Mouse (Mus musculus) testis, postnatal 14 days (tissue): ENCODE measurements around the gene Prim2.

Source experiments
- DNase-seq: peaks from one replicate; pipeline ENCODE4 v3.0.0; 2021; ENCODE audit warnings: low spot score

Prim2 gene

DNA sequence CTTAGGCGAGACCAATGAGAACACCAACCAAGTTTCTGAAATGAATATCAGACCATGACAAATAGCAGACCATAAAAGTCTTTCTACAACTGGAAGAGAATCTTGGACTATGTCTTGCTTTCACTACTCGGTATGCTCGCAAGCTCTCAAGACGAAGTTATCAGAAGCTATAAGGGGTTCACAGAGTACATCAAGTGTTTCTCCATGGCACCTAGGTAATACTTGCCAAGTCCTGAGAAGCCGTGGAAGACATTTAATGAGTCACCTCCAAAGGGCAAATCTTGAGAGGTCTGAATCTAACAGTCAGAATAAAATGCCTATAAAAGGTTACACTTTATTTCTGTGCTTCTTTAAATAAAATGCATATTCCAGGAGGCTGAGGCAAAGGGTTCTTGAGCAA lies 181.2 kb downstream of the Prim2 start:
- DNase-seq, result no peak

DNA sequence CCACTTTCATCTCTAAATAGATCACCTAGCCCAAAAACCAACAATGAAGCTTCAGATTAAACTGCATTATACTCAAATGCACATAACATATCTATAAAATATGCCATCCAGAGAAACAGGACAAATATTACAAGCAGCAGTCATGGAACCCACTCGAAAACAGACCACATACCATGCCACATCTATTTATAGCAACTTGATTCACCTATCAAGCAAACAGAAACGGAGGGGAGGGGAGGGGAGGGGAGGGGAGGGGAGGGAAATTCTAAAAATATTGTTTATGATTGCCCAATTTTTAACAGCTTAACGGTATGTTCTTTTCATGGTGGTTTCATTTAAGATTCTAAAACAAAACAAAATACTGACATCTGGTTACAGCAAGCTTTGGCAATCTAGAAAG lies 185.8 kb downstream of the Prim2 start:
- DNase-seq, result no peak

DNA sequence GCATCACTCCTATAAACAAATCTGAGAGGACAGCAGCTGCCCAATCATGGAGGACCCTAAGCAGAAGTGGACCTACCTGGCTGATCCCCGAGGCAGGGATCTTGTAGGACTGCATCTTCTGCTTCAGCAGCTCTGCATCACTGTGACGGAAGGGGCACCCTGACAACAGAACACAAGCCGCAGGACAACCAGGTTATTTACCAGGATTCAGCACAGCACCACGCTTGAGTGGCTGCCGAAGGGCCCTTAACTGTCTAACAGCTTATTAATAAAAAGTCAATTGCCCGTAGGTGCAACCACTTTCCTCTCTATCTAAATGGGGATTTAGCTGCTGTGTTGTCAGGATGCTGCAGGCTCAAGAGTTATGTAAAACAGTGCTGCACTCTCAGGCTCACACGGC lies 189.2 kb downstream of the Prim2 start:
- DNase-seq, result no peak

DNA sequence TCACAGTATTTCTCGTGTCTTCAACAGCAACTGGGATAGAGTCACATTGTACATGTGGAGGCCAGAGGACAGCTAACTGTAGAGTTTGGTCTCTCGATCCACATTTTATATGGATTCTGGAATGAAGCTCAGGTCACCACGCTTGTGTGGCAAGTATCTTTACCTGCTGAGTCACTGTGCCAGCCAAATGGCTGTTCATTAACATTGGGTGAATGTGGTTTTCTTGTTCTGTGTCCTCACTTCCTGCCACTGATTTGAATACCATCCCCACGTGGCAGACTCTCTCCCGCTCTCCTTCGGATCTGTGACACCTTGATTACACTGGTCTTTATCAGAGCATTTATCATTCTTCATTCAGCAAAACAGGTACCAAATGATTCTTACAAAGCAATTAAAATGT lies 198.5 kb downstream of the Prim2 start:
- DNase-seq, result no peak

DNA sequence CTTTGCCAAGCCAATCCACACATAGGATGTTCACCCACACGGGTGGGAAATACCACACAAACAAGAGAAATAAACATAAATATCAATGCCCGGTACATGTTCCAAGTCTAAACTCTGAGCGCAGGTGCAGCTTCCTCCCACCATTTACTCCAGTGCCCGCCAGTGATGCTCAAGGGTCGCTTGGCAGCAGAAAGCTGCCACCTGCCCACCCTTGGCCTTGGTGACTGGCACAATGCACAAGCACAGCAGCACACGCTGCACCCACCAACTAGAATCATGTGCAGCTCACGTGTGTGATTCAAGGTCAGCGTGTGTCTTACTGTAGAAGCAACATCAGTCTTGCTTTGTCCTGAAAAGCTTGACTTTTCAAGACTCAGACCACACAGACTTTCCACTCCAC lies 199.4 kb downstream of the Prim2 start:
- no peak for DNase-seq

DNA sequence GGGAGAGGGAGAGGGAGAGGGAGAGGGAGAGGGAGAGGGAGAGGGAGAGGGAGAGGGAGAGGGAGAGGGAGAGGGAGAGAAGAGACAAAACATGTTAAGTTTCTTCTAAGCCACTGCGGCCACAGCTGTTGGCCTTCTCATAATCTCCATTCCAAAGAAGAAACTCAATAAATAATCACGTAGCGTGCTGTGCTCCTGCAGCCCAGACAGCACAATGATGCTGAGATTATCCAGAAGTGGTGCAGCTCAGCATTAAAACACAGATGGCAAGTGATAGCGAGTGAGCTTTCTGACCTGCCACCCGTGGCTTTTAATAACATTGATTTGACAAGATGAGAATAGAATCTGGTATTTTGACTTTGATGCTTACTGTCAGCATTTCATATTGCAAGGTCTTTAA lies 205.4 kb downstream of the Prim2 start:
- no peak for DNase-seq

DNA sequence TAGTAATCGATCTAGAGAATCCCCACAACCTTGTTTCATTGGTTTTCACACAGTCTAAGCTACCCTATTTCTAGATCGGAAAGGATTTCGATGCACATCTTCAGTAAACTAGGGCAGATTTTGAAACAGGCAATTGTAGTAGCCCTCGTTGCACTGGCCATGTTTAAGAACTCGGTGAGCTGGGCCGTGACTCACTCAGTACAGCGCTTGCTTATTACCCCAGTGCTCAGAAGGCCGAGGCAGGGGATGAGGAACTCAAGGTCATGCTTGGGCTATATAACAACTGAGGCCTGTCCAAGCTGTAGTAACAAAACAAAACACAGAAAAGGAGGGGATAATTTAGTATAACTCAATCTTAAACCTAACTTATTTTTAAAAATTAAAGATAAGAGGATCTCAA lies 208.9 kb downstream of the Prim2 start:
- no peak for DNase-seq

DNA sequence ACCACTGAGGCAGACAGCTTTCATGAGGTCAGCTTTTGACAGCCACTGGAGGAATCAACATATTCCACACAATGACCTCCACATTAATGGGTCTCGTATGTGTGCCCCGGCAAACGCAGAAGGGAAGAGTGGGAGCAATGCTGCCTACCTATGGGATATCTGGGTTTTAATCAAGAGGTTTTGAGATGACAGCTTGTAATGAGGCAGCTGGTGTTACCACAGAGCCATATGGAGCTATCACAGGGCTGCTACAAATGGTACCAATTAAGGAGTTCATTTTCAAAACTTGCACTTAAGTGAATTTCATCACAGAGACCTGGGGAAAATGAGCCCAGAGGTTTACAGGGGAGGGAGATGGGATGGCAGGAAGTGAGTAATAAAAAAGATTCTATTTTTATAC lies 209.3 kb downstream of the Prim2 start:
- no peak for DNase-seq

DNA sequence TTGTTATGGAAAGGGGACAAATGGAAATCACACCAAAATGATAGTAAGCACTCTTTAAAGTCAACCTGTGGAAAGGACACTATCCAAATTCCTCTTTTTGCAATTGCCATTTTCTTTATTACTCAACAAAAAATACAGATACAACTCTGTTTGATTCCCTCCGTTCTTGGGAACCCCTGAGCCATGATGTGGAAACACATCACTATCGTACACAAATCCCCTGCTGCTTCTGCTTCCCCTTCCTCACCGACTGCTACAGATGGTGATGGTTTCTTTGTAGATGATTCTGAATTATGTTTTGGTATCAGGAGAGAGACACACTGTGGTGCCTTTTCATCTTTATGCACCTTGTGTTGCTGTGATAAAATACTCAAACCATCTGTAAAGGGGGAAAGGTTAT lies 210.6 kb downstream of the Prim2 start:
- no peak for DNase-seq

DNA sequence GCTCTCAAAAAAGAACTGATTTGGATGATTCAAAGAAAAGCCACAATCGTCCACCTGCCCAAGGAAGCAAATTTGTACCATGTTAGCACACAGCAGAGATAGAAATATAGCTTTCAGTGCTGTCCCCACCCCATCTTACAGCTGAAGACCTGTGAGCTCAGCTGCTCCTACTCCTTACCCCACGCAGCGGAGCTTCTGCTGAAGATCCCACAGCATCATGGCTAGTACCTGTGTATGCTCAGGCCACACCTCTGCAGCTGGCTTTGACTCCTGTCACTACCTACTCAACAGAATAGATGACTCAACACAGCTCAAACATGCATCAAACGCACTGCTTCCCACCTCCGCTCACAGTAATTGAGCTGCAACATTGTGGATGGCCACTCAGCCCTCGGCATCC lies 215.3 kb downstream of the Prim2 start:
- DNase-seq, result no peak

DNA sequence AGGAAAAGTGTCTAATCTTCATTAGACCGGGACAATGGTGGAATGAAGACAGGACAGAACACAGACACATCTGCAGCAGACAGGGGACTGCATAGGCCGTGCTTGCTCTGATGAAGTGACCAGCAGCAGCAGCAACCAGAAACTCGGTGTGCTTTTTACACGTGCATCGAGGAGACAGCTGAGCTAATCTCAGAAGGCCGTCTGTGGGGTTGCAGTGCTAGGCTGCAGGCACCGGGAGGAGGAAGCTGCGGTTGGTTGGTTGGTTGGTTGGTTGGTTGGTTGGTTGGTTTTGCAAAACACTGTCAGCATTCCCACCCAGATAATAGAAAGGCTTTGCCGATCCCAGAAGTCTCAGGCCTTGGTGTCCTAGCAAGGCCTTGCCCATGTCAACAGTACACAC lies 216.3 kb downstream of the Prim2 start:
- no peak for DNase-seq

DNA sequence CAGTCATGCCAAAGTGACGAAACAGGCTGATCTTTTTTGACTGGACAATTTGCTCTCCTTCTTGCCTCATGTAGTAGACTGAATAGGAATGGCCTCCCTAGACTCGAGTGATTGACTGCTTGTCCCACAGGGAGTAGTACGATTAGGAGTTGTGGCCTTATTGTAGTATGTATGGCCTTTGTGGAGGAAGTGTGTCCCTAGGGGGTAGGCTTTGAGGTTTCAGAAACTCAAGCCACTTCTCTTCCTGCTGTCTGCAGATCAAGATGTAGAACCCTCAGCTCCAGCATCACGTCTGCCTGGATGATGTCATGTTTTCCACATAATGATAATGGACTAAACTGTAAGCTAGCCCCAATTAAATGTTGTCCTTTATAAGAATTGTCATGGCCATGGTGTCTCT lies 222.4 kb downstream of the Prim2 start:
- DNase-seq, result no peak

DNA sequence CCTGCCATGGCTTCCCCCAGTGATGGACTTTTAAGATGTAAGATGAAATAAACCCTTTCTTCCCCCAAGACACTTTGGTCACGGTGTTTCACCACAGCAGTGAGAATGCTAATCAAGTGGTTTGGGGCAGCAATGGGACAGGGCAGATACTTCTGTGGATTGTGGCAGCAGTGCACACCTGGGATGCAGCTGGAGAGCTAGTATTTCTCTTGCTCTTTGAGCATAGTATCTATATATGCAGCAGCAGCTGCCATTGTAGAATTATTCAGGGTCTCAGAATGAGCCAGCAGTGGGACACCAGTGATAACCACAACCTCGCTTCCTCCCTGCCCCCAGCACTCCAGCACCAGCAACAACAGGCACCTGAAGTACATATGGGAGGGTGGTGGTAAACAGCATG lies 233.4 kb downstream of the Prim2 start:
- DNase-seq, result no peak
